Mouse (Mus musculus) MEL (cell line): Measurements from ENCODE around the gene Actl11.

Experiments used
- BHLHE40 ChIP-seq: IDR thresholded peaks from 2 replicates; pipeline ENCODE4 v1.6.1; 2012; ENCODE audit warnings: low read depth, mild to moderate bottlenecking, inconsistent platforms, low read length, improper control_type of control experiment, borderline replicate concordance
- CTCF ChIP-seq, 3 experiments: IDR thresholded peaks in 2 of 3; conservative IDR thresholded peaks in 1 of 3; 2 replicates each; pipeline ENCODE4 v1.5.1; 2011 to 2012; ENCODE audit warnings: low read length in 3 of 3, low read depth in 2 of 3, mild to moderate bottlenecking in 2 of 3, improper control_type of control experiment in 1 of 3, inconsistent platforms in 1 of 3, mixed read lengths in 1 of 3, moderate library complexity in 1 of 3; ENCODE audit not compliant: control insufficient read depth in 1 of 3, insufficient read depth in 1 of 3, poor library complexity in 1 of 3, severe bottlenecking in 1 of 3
- EP300 ChIP-seq, 2 experiments: IDR thresholded peaks; 2 replicates each; pipeline ENCODE4 v1.6.1; 2011; ENCODE audit warnings: improper control_type of control experiment in 2 of 2, low read length in 2 of 2, low read depth in 1 of 2, mild to moderate bottlenecking in 1 of 2
- HCFC1 ChIP-seq: IDR thresholded peaks from 2 replicates; pipeline ENCODE4 v1.6.1; 2012; ENCODE audit warnings: low read depth, mild to moderate bottlenecking, inconsistent platforms, low read length, improper control_type of control experiment, moderate library complexity
- KAT2A ChIP-seq: conservative IDR thresholded peaks from 2 replicates; pipeline ENCODE4 v1.6.1; 2012; ENCODE audit warnings: low read depth, low read length, improper control_type of control experiment, inconsistent platforms
- UBTF ChIP-seq: IDR thresholded peaks from 2 replicates; pipeline ENCODE4 v1.6.1; 2012; ENCODE audit warnings: low read depth, mild to moderate bottlenecking, inconsistent platforms, low read length, improper control_type of control experiment, moderate library complexity, borderline replicate concordance; ENCODE audit not compliant: insufficient read depth
- USF2 ChIP-seq, 2 experiments: IDR thresholded peaks; 2 replicates each; pipeline ENCODE4 v1.6.1; 2011 to 2012; ENCODE audit warnings: improper control_type of control experiment in 2 of 2, low read length in 2 of 2, borderline replicate concordance in 1 of 2, inconsistent platforms in 1 of 2, low read depth in 1 of 2, mild to moderate bottlenecking in 1 of 2; ENCODE audit not compliant: insufficient read depth in 1 of 2
- ZMIZ1 ChIP-seq: IDR thresholded peaks from 2 replicates; pipeline ENCODE4 v1.6.1; 2012; ENCODE audit warnings: low read depth, mild to moderate bottlenecking, inconsistent platforms, low read length, improper control_type of control experiment, moderate library complexity

GRCm38 (mm10) chr9:107890260-107890659 is 38.0 kb upstream of the Actl11 start:
- TF ChIP-seq CTCF (IDR thresholded peaks at IDR 0.05 in 2 of 3, conservative IDR thresholded peaks at IDR 0.05 in 1 of 3; ENCODE audit: control insufficient read depth in 1 of 3, insufficient read depth in 1 of 3, low read depth in 2 of 3, low read length in 3 of 3, poor library complexity in 1 of 3, severe bottlenecking in 1 of 3) (no peak), BHLHE40 (no peak), USF2 (IDR thresholded peaks at IDR 0.05; ENCODE audit: borderline replicate concordance in 1 of 2, insufficient read depth in 1 of 2, low read depth in 1 of 2, low read length in 2 of 2) (no peak), ZMIZ1 (no peak), KAT2A (no peak), EP300 (IDR thresholded peaks at IDR 0.05; ENCODE audit: low read depth in 1 of 2, low read length in 2 of 2) (no peak), UBTF (no peak), HCFC1 (no peak)
